Mouse (Mus musculus) intestine, postnatal 0 days (tissue): ENCODE results near the gene Casp8ap2. TPM values are rescaled to one million over a fixed set of nuclear protein-coding genes. Genes with fewer than 3 reads are reported as not detected.
A peak's percentile ranks its signal among the peaks of the same experiment; 100 is the strongest.

ENCODE experiments used
- ATAC-seq: fragments of 200-750 bp; cut with Nextera tagmentation; 2 replicates; pipeline ENCODE4 v1.8.0; 2017; ENCODE audit warnings: mild to moderate bottlenecking, moderate TSS enrichment, moderate library complexity
- H3K27ac ChIP-seq: fragments of 300-500 bp; sonication (generic); 2 replicates; pipeline ENCODE4 v1.5.1; 2014; ENCODE audit warnings: mild to moderate bottlenecking, low read depth, low read length, moderate library complexity
- H3K27me3 ChIP-seq: fragments of 300-500 bp; sonication (generic); replicated peaks from 2 replicates; pipeline ENCODE4 v1.6.1; 2014; ENCODE audit warnings: low read length, mixed read lengths; ENCODE audit not compliant: control insufficient read depth, insufficient read depth
- H3K36me3 ChIP-seq: fragments of 300-500 bp; sonication (generic); 2 replicates; pipeline ENCODE4 v1.6.1; 2014; ENCODE audit warnings: mild to moderate bottlenecking, moderate library complexity; ENCODE audit not compliant: control insufficient read depth, insufficient read depth
- H3K4me1 ChIP-seq: fragments of 300-500 bp; sonication (generic); replicated peaks from 2 replicates; pipeline ENCODE4 v1.6.1; 2014; ENCODE audit warnings: antibody characterized with exemption, low read length, mixed read lengths; ENCODE audit not compliant: control insufficient read depth, insufficient read depth
- H3K4me2 ChIP-seq: fragments of 300-500 bp; sonication (generic); replicated peaks from 2 replicates; pipeline ENCODE4 v1.6.1; 2014; ENCODE audit warnings: low read depth, mild to moderate bottlenecking, moderate library complexity
- H3K4me3 ChIP-seq: fragments of 300-500 bp; sonication (generic); 2 replicates; pipeline ENCODE4 v1.5.1; 2014; ENCODE audit warnings: low read depth, low read length
- H3K9ac ChIP-seq: fragments of 300-500 bp; sonication (generic); 2 replicates; pipeline ENCODE4 v1.6.1; 2014; ENCODE audit warnings: mild to moderate bottlenecking, low read depth, low read length
- H3K9me3 ChIP-seq: fragments of 300-500 bp; sonication (generic); 2 replicates; pipeline ENCODE4 v1.6.1; 2016; ENCODE audit warnings: mixed run types; ENCODE audit not compliant: control insufficient read depth
- CTCF ChIP-seq: sonication (generic); IDR thresholded peaks from 2 replicates; pipeline ENCODE4 v1.5.1; 2016; ENCODE audit warnings: low read depth, mild to moderate bottlenecking, control low read depth, antibody characterized with exemption, moderate library complexity
- WGBS: fragments of 180-500 bp; shearing (Covaris S2); extraction: QIAGEN DNeasy Blood & Tissue Kit; methylation state at CpG from one replicate; pipeline ENCODE4 v1.1.7; 2014; 5-methylcytosine and 5-hydroxymethylcytosine counted together
- polyA plus RNA-seq: library from polyadenylated mRNA; unstranded; fragments of >200 nt; fragmentation: Nextera tagmentation; extraction: Ambion mirVana; gene quantifications from 2 replicates; pipeline ENCODE4 v1.2.1, GENCODE M21; 2015

The Casp8ap2 gene
- polyA plus RNA-seq, 1 experiment from 2014 or later, result 18.4 TPM

DNA sequence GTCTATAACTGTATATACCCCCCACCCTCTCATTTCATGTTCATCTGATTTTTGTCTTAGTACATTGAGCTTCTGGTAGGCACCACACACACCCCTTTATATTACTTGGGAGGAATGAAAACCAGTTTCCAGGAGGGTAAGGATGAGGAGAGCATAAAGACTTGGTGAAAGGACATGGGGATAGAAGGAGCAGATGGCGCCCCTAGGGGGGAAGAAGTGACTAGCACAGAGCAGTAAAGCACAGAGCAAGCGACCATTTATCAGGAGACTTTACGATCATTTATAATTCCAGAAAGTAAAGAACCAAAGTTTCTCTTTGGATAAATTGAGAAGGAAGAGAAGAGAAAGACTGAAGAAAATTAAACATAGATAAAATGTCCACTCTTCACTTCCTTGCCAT lies 65.6 kb downstream of the Casp8ap2 start:
- 71% methylated on average over 3 of the region's 3 CpGs for WGBS
- no peaks in the 10 kb centered on the region for H3K27me3 ChIP-seq
- H3K27ac ChIP-seq, result no peak overlapping the region
- no peaks in the 10 kb centered on the region for H3K4me1 ChIP-seq
- no peak overlapping the region for H3K4me2 ChIP-seq
- H3K9me3 ChIP-seq, result no peaks in the 10 kb centered on the region
- H3K4me3 ChIP-seq, result no peak overlapping the region
- peak; percentile 42 for TF ChIP-seq CTCF
- H3K9ac ChIP-seq, result no peak overlapping the region
- H3K36me3 ChIP-seq, result peaks cover 30% of the 10 kb centered on the region
- ATAC-seq, result no peak

DNA sequence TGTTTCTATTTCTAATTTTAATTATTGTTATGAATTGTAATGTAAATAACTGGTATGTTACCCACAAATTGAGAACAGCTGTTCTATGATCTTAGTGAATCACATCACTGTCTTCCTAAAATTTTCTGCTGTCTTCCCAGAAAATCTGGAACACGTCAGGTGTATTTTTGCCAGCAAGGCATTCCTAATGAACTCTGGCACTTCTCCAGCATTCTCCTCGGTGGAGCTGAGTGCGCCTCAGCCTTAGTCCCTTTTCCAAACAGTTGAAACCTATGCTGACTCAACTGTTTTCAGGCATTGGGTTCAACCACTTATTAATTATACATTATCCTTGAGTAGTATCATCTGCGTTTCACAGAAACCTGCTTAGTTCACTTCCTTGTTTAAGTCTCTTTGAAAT lies 67.2 kb downstream of the Casp8ap2 start:
- peaks cover 28% of the 10 kb centered on the region for H3K36me3 ChIP-seq
- H3K4me3 ChIP-seq, result no peak overlapping the region
- ATAC-seq, result no peak
- H3K27ac ChIP-seq, result no peak overlapping the region
- H3K4me1 ChIP-seq, result no peaks in the 10 kb centered on the region
- WGBS, result 72% methylated on average over 4 of the region's 4 CpGs
- H3K9ac ChIP-seq, result no peak overlapping the region
- H3K4me2 ChIP-seq, result no peak overlapping the region
- H3K27me3 ChIP-seq, result no peaks in the 10 kb centered on the region
- TF ChIP-seq CTCF, result no peak
- H3K9me3 ChIP-seq, result no peaks in the 10 kb centered on the region

DNA sequence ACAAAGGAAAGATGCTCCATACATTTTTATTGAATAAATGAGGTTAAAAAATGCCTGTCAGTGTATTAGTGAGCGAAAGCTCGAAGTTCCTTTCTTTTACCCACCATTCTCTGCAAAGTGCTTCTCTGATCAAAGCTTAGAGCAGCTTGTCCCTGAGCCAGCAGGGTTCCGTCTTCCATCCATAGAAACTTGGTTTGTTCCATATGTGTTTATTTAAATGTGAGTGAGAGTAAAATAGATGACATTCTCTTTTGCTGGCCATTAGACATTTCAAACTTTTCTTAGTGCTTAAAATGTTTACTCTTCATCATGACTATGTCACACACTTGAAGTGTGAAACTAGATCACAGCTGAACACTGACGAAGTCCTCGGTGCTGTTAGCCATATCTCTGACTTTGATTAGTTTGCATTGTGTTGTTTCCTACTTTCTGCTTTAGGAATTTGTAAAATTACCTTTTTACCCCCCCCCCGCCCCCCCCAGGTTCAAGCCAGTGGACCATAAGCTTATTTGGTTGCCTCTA lies 67.9 kb downstream of the Casp8ap2 start:
- WGBS, result 65% methylated on average over 6 of the region's 6 CpGs
- Histone ChIP-seq H3K27me3 (no peaks in the 10 kb centered on the region), H3K36me3 (peaks cover 26% of the 10 kb centered on the region)

More for the DNA sequence above, 67.9 kb downstream of the Casp8ap2 start:
- Histone ChIP-seq H3K27ac (no peak overlapping the region), H3K9ac (no peak overlapping the region), H3K4me2 (no peak overlapping the region), H3K4me1 (no peaks in the 10 kb centered on the region), H3K9me3 (no peaks in the 10 kb centered on the region), H3K4me3 (no peak overlapping the region)
- ATAC-seq, result no peak
- TF ChIP-seq CTCF, result no peak

Other genes with a start within 250 kb of the Casp8ap2 start
- not detected in 2 replicates for gene Gja10, start 12.7 kb upstream of the Casp8ap2 start, polyA plus RNA-seq
- gene Mdn1, start 41.7 kb downstream of the Casp8ap2 start, polyA plus RNA-seq, result 3.9 and 4.6 TPM in 2 replicates
- gene Lyrm2, start 184.8 kb downstream of the Casp8ap2 start, polyA plus RNA-seq, result 92.4 and 97.8 TPM in 2 replicates